Comparison of ENCODE assay signal across 9 mouse cellular contexts in genomic region chr3:37738171-37738950, GRCm38 (mm10). TPM values are rescaled to one million over a fixed set of nuclear protein-coding genes. Genes with fewer than 3 reads are reported as not detected.
DNase-seq lines count a peak whose midpoint lies in the region; ATAC-seq and TF ChIP-seq lines count a peak whose summit lies in the region.
"Had no signal": no experiment of that assay in that cellular context is flagged by ENCODE, and none has a peak within 500 bp of the region (broad histone marks: within the 10 kb centered on the region; RNA-seq: fewer than 3 reads in every experiment).

No protein-coding gene starts in this region.

- H3K36me3 ChIP-seq in forebrain, postnatal 0 days (ENCODE audit: insufficient read depth) = no peaks in the 10 kb centered on the region
- H3K36me3 ChIP-seq in forebrain, embryonic 13.5 days (ENCODE audit: poor library complexity, severe bottlenecking) = no peaks in the 10 kb centered on the region
- no peaks in the 10 kb centered on the region for H3K36me3 ChIP-seq in kidney, embryonic 14.5 days (ENCODE audit: control insufficient read depth, insufficient read depth, low read length)
- H3K36me3 ChIP-seq in kidney, embryonic 15.5 days = no peaks in the 10 kb centered on the region
- H3K36me3 ChIP-seq in stomach, embryonic 15.5 days = no peaks in the 10 kb centered on the region

- H3K4me1 ChIP-seq in forebrain, postnatal 0 days (ENCODE audit: insufficient read depth) = peaks cover 4% of the 10 kb centered on the region; the same call in 1 of the 2 replicates
- H3K4me1 ChIP-seq in forebrain, embryonic 13.5 days = peaks cover 20% of the 10 kb centered on the region
- peaks cover 20% of the 10 kb centered on the region for H3K4me1 ChIP-seq in kidney, embryonic 14.5 days (ENCODE audit: control insufficient read depth, insufficient read depth, low read length)
- H3K4me1 ChIP-seq in kidney, embryonic 15.5 days = peaks cover 48% of the 10 kb centered on the region
- H3K4me1 ChIP-seq in stomach, embryonic 15.5 days = peaks cover 9% of the 10 kb centered on the region; the same call in 1 of the 2 replicates

- no peak overlapping the region for H3K9ac ChIP-seq in forebrain, postnatal 0 days
- H3K9ac ChIP-seq in forebrain, embryonic 13.5 days = no peak overlapping the region
- no peak overlapping the region for H3K9ac ChIP-seq in kidney, embryonic 14.5 days (ENCODE audit: low read depth, low read length)
- H3K9ac ChIP-seq in kidney, embryonic 15.5 days = no peak overlapping the region
- no peak overlapping the region for H3K9ac ChIP-seq in stomach, embryonic 15.5 days

- H3K9me3 ChIP-seq in forebrain, postnatal 0 days (ENCODE audit: low read length) = no peaks in the 10 kb centered on the region
- no peaks in the 10 kb centered on the region for H3K9me3 ChIP-seq in forebrain, embryonic 13.5 days (replicated peaks)
- H3K9me3 ChIP-seq in kidney, embryonic 14.5 days (ENCODE audit: control insufficient read depth, low read length) = no peaks in the 10 kb centered on the region
- no peaks in the 10 kb centered on the region for H3K9me3 ChIP-seq in kidney, embryonic 15.5 days (replicated peaks)
- no peaks in the 10 kb centered on the region for H3K9me3 ChIP-seq in stomach, embryonic 15.5 days

- no peak overlapping the region for H3K4me2 ChIP-seq in forebrain, postnatal 0 days (ENCODE audit: low read depth)
- H3K4me2 ChIP-seq in forebrain, embryonic 13.5 days = no peak overlapping the region
- no peak overlapping the region for H3K4me2 ChIP-seq in kidney, embryonic 14.5 days (replicated peaks; ENCODE audit: low read depth, low read length)
- no peak overlapping the region for H3K4me2 ChIP-seq in kidney, embryonic 15.5 days
- no peak overlapping the region for H3K4me2 ChIP-seq in stomach, embryonic 15.5 days

- H3K27ac ChIP-seq in forebrain, postnatal 0 days (ENCODE audit: low read depth, low read length) = no peak overlapping the region
- H3K27ac ChIP-seq in forebrain, embryonic 13.5 days = no peak overlapping the region
- H3K27ac ChIP-seq in kidney, embryonic 14.5 days (ENCODE audit: low read depth, low read length) = peak overlapping the region; percentile 17; the same call in 1 of the 2 replicates
- no peak overlapping the region; the same call in none of the 2 replicates for H3K27ac ChIP-seq in kidney, embryonic 15.5 days
- H3K27ac ChIP-seq in stomach, embryonic 15.5 days = peak overlapping the region; percentile 46; the same call in 1 of the 2 replicates

- no peak for TF ChIP-seq CTCF in forebrain, postnatal 0 days (IDR thresholded peaks at IDR 0.05; ENCODE audit: low read depth)

- 53% methylated on average over 17 of the region's 17 CpGs for WGBS in forebrain, postnatal 0 days
- 71% methylated on average over 17 of the region's 17 CpGs for WGBS in forebrain, embryonic 13.5 days
- WGBS in kidney, embryonic 14.5 days = 78% methylated on average over 17 of the region's 17 CpGs
- 74% methylated on average over 17 of the region's 17 CpGs for WGBS in kidney, embryonic 15.5 days
- 78% methylated on average over 17 of the region's 17 CpGs for WGBS in stomach, embryonic 15.5 days

- peak; percentile 70 for ATAC-seq in forebrain, postnatal 0 days
- no peak for ATAC-seq in forebrain, embryonic 13.5 days
- no peak for ATAC-seq in kidney, embryonic 14.5 days (ENCODE audit: low FRiP score, low TSS enrichment)
- no peak for ATAC-seq in kidney, embryonic 15.5 days (replicated peaks; ENCODE audit: low FRiP score)
- no peak for ATAC-seq in stomach, embryonic 15.5 days (ENCODE audit: insufficient read depth, low FRiP score, low read depth)

- DNase-seq in forebrain, postnatal 0 days = peak; percentile 33
- peak; percentile 19 for DNase-seq in right cerebral cortex, postnatal 4 days
- no peak for DNase-seq in right cerebral cortex, adult 18-20 months
- no peak for DNase-seq in adipocyte (ENCODE audit: low spot score)
- DNase-seq: B cell, adult 2 months had no signal

- no peaks in the 10 kb centered on the region for H3K27me3 ChIP-seq in forebrain, postnatal 0 days (ENCODE audit: insufficient read depth, low read length)
- no peaks in the 10 kb centered on the region for H3K27me3 ChIP-seq in forebrain, embryonic 13.5 days
- H3K27me3 ChIP-seq in kidney, embryonic 14.5 days (ENCODE audit: control insufficient read depth, insufficient read depth, low read length) = no peaks in the 10 kb centered on the region
- no peaks in the 10 kb centered on the region for H3K27me3 ChIP-seq in kidney, embryonic 15.5 days
- no peaks in the 10 kb centered on the region for H3K27me3 ChIP-seq in stomach, embryonic 15.5 days (replicated peaks)

- no peak overlapping the region for H3K4me3 ChIP-seq in forebrain, postnatal 0 days (ENCODE audit: low read depth, low read length)
- H3K4me3 ChIP-seq in forebrain, embryonic 13.5 days = no peak overlapping the region
- H3K4me3 ChIP-seq in kidney, embryonic 14.5 days (ENCODE audit: low read length) = no peak overlapping the region
- no peak overlapping the region for H3K4me3 ChIP-seq in kidney, embryonic 15.5 days (replicated peaks)
- no peak overlapping the region for H3K4me3 ChIP-seq in stomach, embryonic 15.5 days (replicated peaks)

RNA-seq across cellular contexts. Expression of gene Gm5148, which starts 14.1 kb away (rescaled TPM):
- 4.9 TPM in 2 replicates for total RNA-seq in forebrain, postnatal 0 days (2014; rRNA removed)
- polyA plus RNA-seq in forebrain, postnatal 0 days (2015; fragmentation: Nextera tagmentation; extraction: Ambion mirVana) = 9.9 and 11.9 TPM in 2 replicates
- 5.2 and 5.3 TPM in 2 replicates for polyA plus RNA-seq in forebrain, embryonic 13.5 days (2015; fragmentation: Nextera tagmentation; extraction: Ambion mirVana)
- polyA plus RNA-seq in kidney, embryonic 14.5 days (2014; fragmentation: Nextera tagmentation; extraction: Ambion mirVana) = 8.1 and 9.4 TPM in 2 replicates
- polyA plus RNA-seq in kidney, embryonic 15.5 days (2015; fragmentation: Nextera tagmentation; extraction: Ambion mirVana) = 8.1 and 8.2 TPM in 2 replicates
- polyA plus RNA-seq in stomach, embryonic 15.5 days (2015; fragmentation: Nextera tagmentation; extraction: Ambion mirVana) = 5.9 and 6.0 TPM in 2 replicates

Comparison
In these comparisons a context has a peak if more than half of its experiments do, and no peak if none do; other contexts are left out.
1. DNase-seq: peak in forebrain, postnatal 0 days (single experiment) and right cerebral cortex, postnatal 4 days (single experiment); none in right cerebral cortex, adult 18-20 months (single experiment) and adipocyte (single experiment).
2. H3K27ac ChIP-seq: peak in kidney, embryonic 14.5 days (single experiment) and stomach, embryonic 15.5 days (single experiment); none in forebrain, postnatal 0 days (single experiment), forebrain, embryonic 13.5 days (single experiment) and kidney, embryonic 15.5 days (single experiment).